Mouse (Mus musculus) heart, embryonic 12.5 days (tissue): ENCODE measurements at regions not wholly inside any gene's neighbourhood (a gene's known extent, or its start where the extent isn't known, plus 50 kb on each side); places are given as distances from the start of the nearest gene placed in this dataset.

Experiments used
- ATAC-seq: fragments of 200-750 bp; cut with Nextera tagmentation; 2 replicates; pipeline ENCODE4 v1.8.0; 2017; ENCODE audit warnings: moderate TSS enrichment, moderate library complexity; ENCODE audit not compliant: insufficient number of reproducible peaks, low FRiP score
- H3K27ac ChIP-seq: fragments of 300-500 bp; sonication (generic); 2 replicates; pipeline ENCODE4 v1.5.1; 2016; ENCODE audit warnings: mild to moderate bottlenecking, moderate library complexity; ENCODE audit not compliant: poor library complexity, severe bottlenecking
- H3K27me3 ChIP-seq: fragments of 300-500 bp; sonication (generic); replicated peaks from 2 replicates; pipeline ENCODE4 v1.6.1; 2016; ENCODE audit warnings: mild to moderate bottlenecking, moderate library complexity
- H3K36me3 ChIP-seq: fragments of 300-500 bp; sonication (generic); 2 replicates; pipeline ENCODE4 v1.6.1; 2016; ENCODE audit warnings: mild to moderate bottlenecking, moderate library complexity
- H3K4me1 ChIP-seq: fragments of 300-500 bp; sonication (generic); replicated peaks from 2 replicates; pipeline ENCODE4 v1.6.1; 2016; ENCODE audit warnings: mild to moderate bottlenecking
- H3K4me2 ChIP-seq: fragments of 300-500 bp; sonication (generic); 2 replicates; pipeline ENCODE4 v1.6.1; 2016; ENCODE audit warnings: mild to moderate bottlenecking, moderate library complexity
- H3K4me3 ChIP-seq: fragments of 300-500 bp; sonication (generic); 2 replicates; pipeline ENCODE4 v1.5.1; 2016; ENCODE audit warnings: mild to moderate bottlenecking
- H3K9ac ChIP-seq: fragments of 300-500 bp; sonication (generic); 2 replicates; pipeline ENCODE4 v1.6.1; 2016; ENCODE audit warnings: mild to moderate bottlenecking, moderate library complexity
- H3K9me3 ChIP-seq: fragments of 300-500 bp; sonication (generic); replicated peaks from 2 replicates; pipeline ENCODE4 v1.6.1; 2016; ENCODE audit warnings: mild to moderate bottlenecking, moderate library complexity
- WGBS: fragments of 180-500 bp; shearing (Covaris S2); methylation state at CpG from one replicate; pipeline ENCODE4 v1.1.7; 2016; 5-methylcytosine and 5-hydroxymethylcytosine counted together

DNA sequence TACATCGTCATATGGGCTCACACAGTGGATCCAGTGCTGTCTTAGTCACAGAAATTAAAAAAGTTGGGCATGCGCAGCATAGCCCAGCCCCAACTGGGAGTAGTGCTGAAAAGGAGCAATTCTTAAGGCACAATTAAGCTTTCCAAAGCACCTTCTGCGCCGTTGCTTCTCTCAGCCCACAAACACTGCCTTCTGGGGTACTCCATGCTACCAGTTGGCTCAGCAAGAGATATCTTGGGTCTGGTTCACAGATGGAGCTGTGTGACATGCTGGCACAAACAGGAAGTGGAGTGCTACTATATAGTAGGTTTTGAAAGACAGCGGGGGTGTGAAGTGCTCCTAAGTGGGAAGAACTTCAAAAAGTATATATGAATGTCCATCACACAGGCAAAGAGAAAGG is 185.0 kb upstream of the Gcfc2 start:
- H3K4me3 ChIP-seq: no peak overlapping the region
- WGBS: 80% methylated on average over 5 of the region's 5 CpGs

DNA sequence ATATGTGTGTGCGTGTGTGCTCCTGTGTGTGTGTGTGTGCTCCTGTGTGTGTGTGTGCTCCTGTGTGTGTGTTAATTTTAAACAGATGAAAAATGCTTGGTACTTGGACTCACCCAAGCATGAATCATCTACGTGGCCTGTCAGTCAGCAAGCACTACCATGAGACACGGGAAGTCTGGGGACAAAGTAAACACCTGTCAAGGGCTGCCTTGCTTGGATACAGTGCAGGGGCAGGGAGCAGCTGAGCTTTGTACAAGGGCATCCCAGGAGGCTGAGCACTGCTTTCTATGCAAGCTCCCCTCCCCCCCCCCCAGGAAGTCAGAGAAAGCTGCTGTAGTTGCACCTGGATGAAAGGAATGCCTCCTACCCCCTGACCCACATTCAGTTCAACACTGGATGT is 173.8 kb upstream of the Gcfc2 start:
- no peak overlapping the region for H3K4me3 ChIP-seq
- no peaks in the 10 kb centered on the region for H3K4me1 ChIP-seq
- ATAC-seq: no peak
- no peak overlapping the region for H3K27ac ChIP-seq
- 39% methylated on average over 3 of the region's 3 CpGs for WGBS
- no peaks in the 10 kb centered on the region for H3K27me3 ChIP-seq
- no peak overlapping the region for H3K9ac ChIP-seq
- no peak overlapping the region for H3K4me2 ChIP-seq
- no peaks in the 10 kb centered on the region for H3K9me3 ChIP-seq
- no peaks in the 10 kb centered on the region for H3K36me3 ChIP-seq

More for the DNA sequence above, 185.0 kb upstream of the Gcfc2 start:
- Histone ChIP-seq H3K9me3 (no peaks in the 10 kb centered on the region), H3K36me3 (no peaks in the 10 kb centered on the region), H3K4me1 (no peaks in the 10 kb centered on the region; the same call in 1 of the 2 replicates), H3K27ac (no peak overlapping the region), H3K27me3 (no peaks in the 10 kb centered on the region), H3K4me2 (no peak overlapping the region), H3K9ac (no peak overlapping the region)
- ATAC-seq: no peak

DNA sequence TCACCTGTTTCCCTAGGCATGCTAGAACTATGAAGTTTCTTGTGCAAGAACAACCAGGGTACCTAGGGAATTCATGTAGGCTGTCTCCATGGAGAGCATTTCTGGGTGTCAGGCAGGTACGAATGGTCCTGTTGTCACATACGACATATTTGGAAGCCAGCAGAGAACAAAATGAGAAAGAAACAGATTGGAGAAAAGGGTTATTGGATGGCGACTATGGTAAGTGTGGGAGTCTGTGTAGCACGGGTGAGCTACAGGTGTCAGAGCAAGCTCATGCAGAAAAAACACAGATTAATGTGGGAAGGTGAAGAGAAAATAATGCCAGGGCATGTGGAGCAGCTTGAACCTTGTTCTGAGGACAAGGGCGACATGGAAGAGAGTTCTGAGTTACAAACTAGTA is 171.8 kb upstream of the Gcfc2 start:
- no peaks in the 10 kb centered on the region for H3K27me3 ChIP-seq
- no peak overlapping the region for H3K4me3 ChIP-seq
- no peak for ATAC-seq
- H3K4me1 ChIP-seq: no peaks in the 10 kb centered on the region
- H3K9ac ChIP-seq: no peak overlapping the region
- no peaks in the 10 kb centered on the region for H3K36me3 ChIP-seq
- H3K9me3 ChIP-seq: no peaks in the 10 kb centered on the region
- 84% methylated on average over 5 of the region's 5 CpGs for WGBS
- H3K4me2 ChIP-seq: no peak overlapping the region
- H3K27ac ChIP-seq: no peak overlapping the region

DNA sequence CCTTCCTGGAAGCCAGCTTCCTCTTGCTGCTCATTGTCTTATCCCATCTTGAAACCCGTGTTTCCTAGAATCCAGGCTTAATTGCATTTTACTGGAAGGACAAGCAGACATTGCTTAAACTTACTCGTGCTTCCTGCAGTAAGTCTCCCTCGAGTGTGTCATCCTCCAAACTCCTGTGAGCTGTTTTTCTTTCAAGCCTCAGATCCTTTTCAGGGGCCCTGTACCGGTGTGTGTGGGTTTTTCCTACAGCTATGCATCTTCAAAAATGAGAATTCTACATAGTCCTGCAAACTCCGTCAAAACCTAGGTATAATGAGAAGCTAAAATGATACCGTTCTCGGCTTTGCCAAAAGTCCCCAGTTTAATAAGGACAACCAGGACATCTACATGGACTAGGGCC is 167.2 kb upstream of the Gcfc2 start:
- 75% methylated on average over 7 of the region's 7 CpGs for WGBS
- Histone ChIP-seq H3K9me3 (no peaks in the 10 kb centered on the region), H3K4me3 (no peak overlapping the region), H3K27ac (no peak overlapping the region), H3K4me1 (no peaks in the 10 kb centered on the region), H3K4me2 (no peak overlapping the region), H3K36me3 (no peaks in the 10 kb centered on the region), H3K27me3 (0 out of 2 replicates have a peak, but pooled peaks cover 7% of the 10 kb centered on the region), H3K9ac (no peak overlapping the region)
- no peak for ATAC-seq

DNA sequence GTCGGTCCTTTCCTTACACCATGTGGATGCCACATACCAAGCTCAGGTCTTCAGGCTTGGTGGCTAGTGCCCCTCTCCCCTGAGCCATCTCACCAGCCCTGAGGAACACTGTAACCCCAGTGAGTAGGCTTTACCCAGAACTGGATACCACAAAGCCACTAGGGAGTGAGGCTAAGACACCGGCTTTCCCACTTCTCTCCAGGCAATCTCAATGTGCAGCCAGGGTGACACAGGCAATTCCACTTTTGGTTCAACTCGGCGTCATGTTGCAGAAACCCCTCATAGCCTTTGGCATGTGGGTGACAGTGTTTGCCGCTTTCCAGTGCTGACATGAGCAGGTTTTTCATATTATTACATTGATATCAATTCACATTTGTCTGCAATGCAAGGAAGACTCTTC is 164.6 kb upstream of the Gcfc2 start:
- no peaks in the 10 kb centered on the region for H3K9me3 ChIP-seq
- H3K27me3 ChIP-seq: 0 out of 2 replicates have a peak, but pooled peaks cover 10% of the 10 kb centered on the region
- no peak overlapping the region for H3K4me3 ChIP-seq
- no peaks in the 10 kb centered on the region for H3K36me3 ChIP-seq
- H3K4me1 ChIP-seq: no peaks in the 10 kb centered on the region
- 80% methylated on average over 5 of the region's 5 CpGs for WGBS
- no peak overlapping the region for H3K9ac ChIP-seq
- H3K4me2 ChIP-seq: no peak overlapping the region
- H3K27ac ChIP-seq: no peak overlapping the region
- no peak for ATAC-seq

DNA sequence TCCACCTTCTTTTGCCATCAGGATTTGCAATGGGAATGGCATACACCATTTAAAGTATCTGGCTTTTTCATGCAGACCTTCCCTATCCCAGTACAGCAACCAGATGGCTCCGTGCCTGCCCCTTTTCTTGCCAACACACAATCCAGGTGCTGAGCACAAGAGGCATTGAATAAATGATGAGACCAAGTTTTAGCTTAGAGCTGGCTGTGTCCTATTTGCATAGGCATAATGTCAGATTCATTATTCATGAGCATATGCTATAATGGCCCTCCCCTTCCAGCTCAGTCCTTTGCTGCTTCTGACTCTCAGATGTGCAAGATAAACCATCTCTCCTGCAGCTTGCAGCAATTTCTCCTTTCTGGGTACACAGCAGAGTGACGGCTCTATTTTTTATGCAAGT is 163.3 kb upstream of the Gcfc2 start:
- 77% methylated on average over 2 of the region's 2 CpGs for WGBS
- Histone ChIP-seq H3K9ac (no peak overlapping the region), H3K27me3 (0 out of 2 replicates have a peak, but pooled peaks cover 10% of the 10 kb centered on the region), H3K4me3 (no peak overlapping the region), H3K4me1 (peaks cover 5% of the 10 kb centered on the region; the same call in 1 of the 2 replicates), H3K9me3 (no peaks in the 10 kb centered on the region), H3K27ac (no peak overlapping the region), H3K4me2 (no peak overlapping the region), H3K36me3 (no peaks in the 10 kb centered on the region)
- no peak for ATAC-seq

DNA sequence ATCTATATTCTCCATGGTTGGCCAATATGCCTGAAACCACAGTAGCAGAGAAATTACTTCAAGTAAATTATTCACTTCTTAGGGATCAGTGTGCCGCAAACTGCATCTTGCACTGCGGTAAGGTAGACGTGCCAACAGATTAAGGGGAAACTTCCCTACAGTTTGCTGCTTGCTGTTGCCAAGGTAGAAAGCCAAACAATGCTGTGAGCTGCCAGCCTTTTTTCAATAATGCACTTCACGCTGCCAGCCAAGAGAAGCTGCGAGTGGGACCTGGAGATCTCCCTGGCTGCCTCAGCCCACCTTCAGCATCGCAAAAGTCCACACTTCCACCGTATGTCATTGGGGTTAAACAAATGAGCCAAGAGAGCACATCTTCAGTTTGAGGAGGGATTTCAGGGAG is 157.6 kb upstream of the Gcfc2 start:
- 79% methylated on average over 7 of the region's 7 CpGs for WGBS

DNA sequence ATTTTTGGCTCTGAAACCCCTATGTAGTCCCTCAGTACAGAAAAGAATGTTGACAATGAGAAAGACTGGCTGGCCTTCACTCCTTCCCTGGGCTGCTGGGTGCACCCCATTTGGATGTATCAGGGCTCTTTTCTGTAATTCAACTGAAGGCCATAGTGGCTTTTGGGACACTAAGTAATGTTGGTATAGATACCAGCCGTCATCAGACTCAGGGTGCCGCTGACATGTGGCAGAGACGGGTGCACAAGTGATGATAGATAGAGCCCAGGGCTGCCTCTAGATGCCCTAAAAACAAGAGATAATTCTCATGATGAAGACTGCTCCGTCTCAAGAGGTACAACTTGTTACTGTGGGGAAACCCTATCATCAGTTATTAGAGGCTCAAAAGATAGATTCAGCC is 156.7 kb upstream of the Gcfc2 start:
- no peaks in the 10 kb centered on the region for H3K9me3 ChIP-seq
- H3K9ac ChIP-seq: no peak overlapping the region
- no peaks in the 10 kb centered on the region for H3K36me3 ChIP-seq
- H3K4me2 ChIP-seq: no peak overlapping the region
- H3K27ac ChIP-seq: no peak overlapping the region
- peak; percentile 73 for ATAC-seq
- no peak overlapping the region for H3K4me3 ChIP-seq
- peaks cover 28% of the 10 kb centered on the region for H3K4me1 ChIP-seq
- peaks cover 24% of the 10 kb centered on the region for H3K27me3 ChIP-seq
- WGBS: 21% methylated on average over 4 of the region's 4 CpGs

More for the DNA sequence above, 157.6 kb upstream of the Gcfc2 start:
- no peak for ATAC-seq
- Histone ChIP-seq H3K4me1 (peaks cover 28% of the 10 kb centered on the region), H3K4me3 (no peak overlapping the region), H3K36me3 (no peaks in the 10 kb centered on the region), H3K9me3 (no peaks in the 10 kb centered on the region), H3K27ac (no peak overlapping the region), H3K9ac (no peak overlapping the region), H3K4me2 (no peak overlapping the region), H3K27me3 (peaks cover 20% of the 10 kb centered on the region)

DNA sequence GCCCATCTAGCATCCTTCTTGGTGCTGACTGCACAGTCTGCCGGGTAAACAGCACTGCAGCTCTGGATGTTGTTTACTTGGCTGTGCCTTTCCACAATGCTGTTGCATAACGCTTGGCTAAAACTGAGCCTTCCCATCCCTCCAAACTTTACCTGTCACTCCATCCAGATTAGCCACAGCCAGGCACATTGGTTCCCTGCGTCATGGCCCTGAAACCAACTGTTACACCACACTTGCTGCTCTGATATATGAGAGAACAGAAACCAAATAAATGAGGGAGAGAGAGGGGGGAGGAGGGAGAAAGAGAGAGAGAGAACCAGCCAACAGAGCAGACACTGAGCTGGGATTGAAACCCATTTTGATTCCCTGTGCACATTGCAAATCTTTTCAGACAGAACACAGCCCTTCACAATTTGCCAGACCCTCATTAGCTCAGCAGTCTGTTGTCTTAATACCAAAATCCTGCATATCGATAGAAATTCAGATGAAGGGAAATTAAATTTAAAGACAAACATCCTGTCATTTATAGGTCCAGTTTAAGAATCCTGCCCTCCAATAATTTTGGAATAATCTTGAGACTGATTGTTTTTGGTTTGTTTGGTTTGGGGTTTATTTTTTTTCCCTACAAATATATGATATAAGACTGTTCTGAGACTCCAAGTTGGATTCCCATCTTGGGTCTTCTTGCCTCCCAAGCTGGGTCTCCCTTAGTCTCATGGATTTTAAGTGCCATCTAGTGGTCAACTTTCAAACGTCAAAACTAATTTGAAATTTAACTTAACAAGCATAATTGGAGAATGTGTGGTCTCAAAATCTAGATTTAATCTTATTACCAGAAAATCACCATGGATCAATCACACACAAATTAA is 154.6 kb upstream of the Gcfc2 start:
- H3K27me3 ChIP-seq: peaks cover 30% of the 10 kb centered on the region
- no peak overlapping the region for H3K4me3 ChIP-seq
- H3K4me1 ChIP-seq: peaks cover 28% of the 10 kb centered on the region
- WGBS: 54% methylated on average over 5 of the region's 5 CpGs
- H3K4me2 ChIP-seq: no peak overlapping the region
- no peaks in the 10 kb centered on the region for H3K36me3 ChIP-seq
- no peak overlapping the region for H3K9ac ChIP-seq
- H3K27ac ChIP-seq: no peak overlapping the region
- ATAC-seq: no peak
- no peaks in the 10 kb centered on the region for H3K9me3 ChIP-seq

DNA sequence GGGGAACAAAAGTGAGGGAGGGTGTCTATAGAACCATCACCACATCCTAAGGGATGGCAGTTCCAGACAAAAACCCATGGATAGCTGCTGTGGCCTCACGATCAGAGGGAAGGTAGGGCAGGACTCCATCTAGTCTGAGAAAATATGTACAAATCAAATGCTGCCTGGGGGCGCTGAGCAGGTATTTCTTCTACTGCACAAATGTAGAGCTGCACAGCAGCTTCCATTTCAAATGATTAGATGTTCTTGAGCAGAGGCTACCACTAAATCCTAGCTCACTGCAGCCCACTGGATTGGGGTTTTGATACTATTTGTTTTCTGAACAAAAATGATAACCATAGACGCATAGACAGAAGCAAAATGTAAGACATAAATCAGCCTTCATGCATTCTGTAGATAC is 153.2 kb upstream of the Gcfc2 start:
- Histone ChIP-seq H3K9me3 (no peaks in the 10 kb centered on the region), H3K4me2 (no peak overlapping the region), H3K4me3 (no peak overlapping the region), H3K36me3 (no peaks in the 10 kb centered on the region), H3K27me3 (peaks cover 39% of the 10 kb centered on the region), H3K27ac (no peak overlapping the region), H3K4me1 (peaks cover 22% of the 10 kb centered on the region), H3K9ac (no peak overlapping the region)
- 75% methylated on average over 3 of the region's 3 CpGs for WGBS
- no peak for ATAC-seq

DNA sequence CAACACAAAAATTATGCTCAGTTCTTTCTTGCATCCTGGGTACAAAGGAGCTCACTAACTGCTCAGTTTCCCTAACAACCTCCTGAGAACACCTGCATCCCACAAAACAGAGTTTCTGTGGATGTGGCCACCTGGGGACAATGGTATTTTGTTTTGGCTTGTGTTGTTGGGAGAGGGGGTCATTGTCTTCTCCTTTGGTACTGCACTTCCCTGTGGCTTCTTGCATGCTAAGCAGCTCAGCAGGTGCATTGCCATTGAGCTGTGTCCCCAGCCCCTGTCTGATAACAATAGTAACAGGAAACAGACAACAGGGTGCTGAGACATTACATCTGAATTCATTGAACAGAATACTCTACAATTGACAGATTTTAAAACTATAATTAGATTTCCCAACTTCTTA is 151.6 kb upstream of the Gcfc2 start:
- Histone ChIP-seq H3K36me3 (no peaks in the 10 kb centered on the region), H3K9ac (no peak overlapping the region), H3K4me2 (no peak overlapping the region), H3K27me3 (peaks cover 39% of the 10 kb centered on the region), H3K4me1 (peaks cover 6% of the 10 kb centered on the region), H3K27ac (no peak overlapping the region), H3K4me3 (no peak overlapping the region), H3K9me3 (no peaks in the 10 kb centered on the region)
- no peak for ATAC-seq

DNA sequence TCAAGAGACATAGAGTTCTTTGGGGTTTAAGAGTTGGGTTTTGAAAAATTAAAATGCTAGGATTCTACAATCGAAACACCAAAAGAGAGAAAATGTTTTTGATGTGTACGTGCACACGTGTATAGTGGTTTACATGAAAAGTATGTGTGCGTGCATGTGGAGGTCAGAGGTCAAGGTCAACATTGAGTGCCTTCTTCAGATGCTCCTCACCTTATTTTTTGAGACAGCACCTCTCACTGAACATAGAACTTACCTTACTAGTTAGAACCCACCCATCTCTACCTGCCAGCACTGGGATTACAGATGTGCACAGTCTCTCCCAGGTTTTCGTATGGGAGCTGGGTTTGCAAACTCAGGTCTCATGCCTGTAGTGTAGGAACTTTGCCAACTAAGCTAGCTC is 141.3 kb upstream of the Gcfc2 start:
- H3K9me3 ChIP-seq: no peaks in the 10 kb centered on the region
- H3K4me1 ChIP-seq: no peaks in the 10 kb centered on the region
- ATAC-seq: no peak
- H3K27me3 ChIP-seq: no peaks in the 10 kb centered on the region
- no peak overlapping the region for H3K4me3 ChIP-seq
- H3K27ac ChIP-seq: no peak overlapping the region
- WGBS: 87% methylated on average over 5 of the region's 5 CpGs
- no peaks in the 10 kb centered on the region for H3K36me3 ChIP-seq
- no peak overlapping the region for H3K9ac ChIP-seq
- H3K4me2 ChIP-seq: no peak overlapping the region
